Mouse (Mus musculus) layer of hippocampus, postnatal 25 days (tissue): Measurements from ENCODE around the gene Lpar5. TPM values are rescaled to one million over a fixed set of nuclear protein-coding genes. Genes with fewer than 3 reads are reported as not detected.
"Not testable (repeated sequence)": the region's sequence is repeated elsewhere in the genome, so short reads cannot be mapped to it uniquely, and the experiment has no call there.

ENCODE experiments used
- DNase-seq, 2 experiments: peaks; one replicate each; pipeline ENCODE4 v3.0.0; 2022; ENCODE audit warnings: mixed read lengths in 2 of 2, low spot score in 1 of 2; ENCODE audit errors: extremely low spot score in 1 of 2
- total RNA-seq, 2 experiments: library from RNA; stranded (reverse); gene quantifications; 2 replicates each; pipeline ENCODE4 v1.2.3; 2021

Lpar5 gene
- total RNA-seq, result under 1 TPM; 0.35 to 0.96 TPM

DNA sequence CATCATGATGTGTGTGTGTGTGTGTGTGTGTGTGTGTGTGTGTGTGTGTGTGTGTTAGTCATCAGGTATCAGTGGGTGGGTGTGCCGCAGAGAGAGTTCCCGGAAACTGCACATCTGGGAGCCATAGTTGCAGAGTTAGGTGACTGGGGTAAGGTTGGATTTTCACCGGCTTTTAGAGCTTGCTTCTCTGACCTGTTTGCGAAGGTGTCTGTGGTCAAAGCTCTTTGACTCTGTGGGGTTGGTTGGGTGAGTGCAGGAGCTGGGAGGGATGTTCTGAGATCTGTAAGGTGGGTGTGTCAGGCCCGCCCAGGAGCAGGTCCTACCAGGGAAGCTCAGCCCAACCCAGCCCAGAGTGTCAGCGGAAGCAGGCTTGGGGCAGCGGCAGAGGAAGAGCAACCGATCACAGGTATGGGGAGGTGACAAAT is at the start of gene Lpar5:
Lpar5 (plus strand) TSS at position 350 of the 425 bp plus-strand sequence.
- no peak for DNase-seq

DNA sequence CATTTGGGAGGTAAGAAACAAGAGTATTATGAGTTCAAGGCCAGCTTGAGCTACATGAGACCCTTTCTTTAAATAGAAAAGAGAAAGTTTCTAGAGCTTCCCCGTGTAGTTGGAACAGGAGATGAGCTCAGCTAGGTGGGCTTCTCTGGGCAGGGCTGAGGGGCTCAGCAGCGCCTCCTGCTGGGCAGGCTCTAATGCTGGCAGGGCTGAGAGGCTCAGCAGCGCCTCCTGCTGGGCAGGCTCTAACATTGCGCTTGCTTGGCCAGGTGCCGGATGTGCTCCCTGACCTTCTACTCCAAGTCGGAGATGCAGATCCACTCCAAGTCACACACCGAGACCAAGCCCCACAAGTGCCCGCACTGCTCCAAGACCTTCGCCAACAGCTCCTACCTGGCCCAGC is 37.2 kb upstream of the Lpar5 start:
- peak in 1 of 2 experiments; percentile 30 for DNase-seq

DNA sequence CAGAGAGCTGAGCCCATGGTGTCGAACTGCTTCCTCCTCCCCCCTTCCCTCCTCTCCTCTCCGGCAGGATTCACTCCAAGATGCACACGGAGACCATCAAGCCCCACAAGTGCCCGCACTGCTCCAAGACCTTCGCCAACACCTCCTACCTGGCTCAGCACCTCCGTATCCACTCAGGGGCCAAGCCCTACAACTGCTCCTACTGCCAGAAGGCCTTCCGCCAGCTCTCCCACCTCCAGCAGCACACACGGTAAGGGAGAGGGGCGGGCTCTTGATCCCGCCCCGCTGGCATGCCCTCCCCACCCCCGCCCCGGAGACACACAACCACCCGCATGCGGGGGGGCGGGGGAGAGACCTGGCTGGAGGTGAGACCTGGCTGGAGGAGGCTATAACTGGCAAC is 36.1 kb upstream of the Lpar5 start:
- DNase-seq, result no peak

DNA sequence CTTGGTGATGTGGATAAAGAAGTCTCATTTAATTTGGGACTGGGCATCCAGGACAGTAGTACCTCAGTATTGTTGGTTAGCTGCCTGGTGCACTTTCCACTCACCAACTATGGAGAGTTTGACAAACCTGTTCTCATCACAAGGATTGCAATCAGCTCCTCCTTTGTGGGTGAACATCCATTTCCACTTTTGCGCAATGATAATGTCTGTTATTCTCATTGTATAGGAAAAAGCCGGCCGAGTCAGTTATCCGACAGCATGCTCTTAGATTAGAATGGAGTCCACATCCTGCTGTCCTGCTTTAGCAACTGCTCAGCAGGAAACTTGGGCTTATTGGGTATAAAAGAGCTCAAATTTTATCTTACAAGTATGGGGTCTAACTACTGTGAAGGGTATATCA is 29.1 kb upstream of the Lpar5 start:
- no peak for DNase-seq

DNA sequence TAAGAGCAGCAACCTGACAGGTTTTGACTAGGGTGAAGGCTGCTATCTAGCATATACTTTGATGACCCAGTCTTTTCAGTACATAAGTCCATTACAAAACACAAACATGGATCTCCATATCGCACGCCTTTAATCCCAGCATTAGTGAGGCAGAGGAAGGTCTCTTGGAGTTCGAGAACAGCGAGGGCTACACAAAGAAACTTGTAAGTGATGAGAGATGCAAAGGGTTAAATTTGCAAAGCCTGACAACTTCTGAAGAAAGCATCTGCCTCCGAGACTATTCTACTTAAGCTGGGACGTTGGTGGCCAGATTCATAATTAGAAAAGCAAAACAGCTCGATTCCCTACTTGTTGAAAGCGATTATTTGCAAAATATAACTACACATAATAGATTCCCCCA is 28.6 kb upstream of the Lpar5 start:
- no peak for DNase-seq

DNA sequence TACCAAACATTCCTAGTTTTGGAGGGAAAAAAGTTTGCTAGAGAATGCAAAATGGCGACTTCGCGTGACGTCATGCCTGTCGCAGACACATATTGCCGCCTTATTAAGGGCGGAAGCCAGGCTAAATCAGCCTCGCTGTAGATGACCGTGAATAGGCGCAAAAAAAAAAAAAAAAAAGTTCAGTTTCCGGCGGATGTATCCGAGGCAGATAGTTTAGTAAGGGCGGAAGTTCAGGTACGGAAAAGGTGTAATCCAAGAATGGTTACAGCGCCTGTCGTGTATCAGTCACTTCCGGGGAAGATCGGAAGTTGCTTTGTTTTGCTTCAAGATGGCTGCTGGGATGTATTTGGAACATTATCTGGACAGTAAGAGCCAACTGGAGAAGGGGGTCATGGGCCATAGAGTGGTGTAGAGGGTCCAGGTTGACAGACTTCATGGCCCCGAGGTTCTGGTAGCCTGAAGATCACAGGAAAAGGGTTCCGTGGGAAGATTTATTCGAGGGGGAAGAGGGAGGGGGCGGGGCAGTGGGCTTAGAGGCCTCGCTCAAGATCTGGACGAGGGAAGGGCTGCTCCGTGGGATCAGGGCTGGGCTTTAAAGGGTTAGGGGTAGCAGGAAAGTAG is 28.1 kb upstream of the Lpar5 start, which contains the start of gene Ing4:
Ing4 (plus strand) TSS at position 228 of the 621 bp plus-strand sequence.
- DNase-seq, result peak; percentile 65 to 80

DNA sequence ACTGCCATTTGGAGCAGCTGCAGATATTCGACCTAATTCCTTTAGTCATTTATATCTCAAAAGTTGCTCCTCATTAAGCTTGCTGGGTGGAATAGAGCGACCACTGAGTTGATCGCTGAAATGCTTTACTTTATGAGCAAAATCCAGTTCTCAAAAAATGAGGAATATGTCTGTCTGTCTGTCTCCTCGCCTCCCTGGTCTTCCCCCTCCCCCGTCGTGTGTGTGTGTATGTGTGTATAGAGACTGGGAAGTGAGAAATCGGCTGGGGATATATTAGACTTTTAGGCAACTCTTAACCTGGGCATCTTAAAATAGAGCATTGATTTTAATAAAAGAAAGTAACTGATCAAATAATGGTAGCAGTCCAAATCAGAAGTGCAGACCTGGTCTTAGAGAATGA is 27.5 kb upstream of the Lpar5 start:
- no peak for DNase-seq

DNA sequence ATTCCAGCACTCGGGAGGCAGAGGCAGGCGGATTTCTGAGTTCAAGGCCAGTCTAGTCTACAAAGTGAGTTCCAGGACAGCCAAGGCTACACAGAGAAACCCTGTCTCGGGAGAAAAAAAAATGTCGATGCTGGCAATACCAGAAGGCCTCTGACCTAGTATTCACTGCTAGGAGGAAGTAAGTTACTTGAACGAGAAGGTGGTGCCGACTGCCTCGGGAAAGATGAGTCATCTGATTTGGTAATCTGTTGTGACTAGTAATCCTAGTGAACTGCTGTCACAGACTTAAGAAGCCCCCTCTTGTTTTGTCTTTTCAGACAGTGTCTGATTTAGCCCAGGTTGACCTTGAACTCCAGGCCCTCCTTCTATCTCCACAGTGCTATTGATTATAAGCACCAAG is 26.7 kb upstream of the Lpar5 start:
- no peak for DNase-seq

DNA sequence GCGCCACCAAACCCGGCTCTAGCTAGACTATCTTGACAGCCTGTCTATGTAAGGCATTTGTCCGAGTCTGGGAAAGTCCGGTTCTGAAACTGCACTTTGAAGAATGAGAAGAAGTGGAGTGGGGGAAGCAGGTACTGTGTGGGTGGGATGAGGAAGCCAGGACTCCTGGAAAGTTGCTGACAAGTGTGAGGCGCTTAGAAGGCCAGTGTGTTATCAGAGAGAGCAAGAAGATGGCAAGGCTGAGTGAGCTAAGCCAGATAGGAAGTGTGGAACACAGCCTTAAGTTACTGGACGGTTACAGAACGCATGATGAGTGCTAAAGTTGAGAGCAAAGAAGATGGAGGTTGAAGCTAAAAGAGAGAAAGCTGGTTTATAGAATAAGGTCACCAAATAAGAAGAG is 25.6 kb upstream of the Lpar5 start:
- DNase-seq, result no peak

DNA sequence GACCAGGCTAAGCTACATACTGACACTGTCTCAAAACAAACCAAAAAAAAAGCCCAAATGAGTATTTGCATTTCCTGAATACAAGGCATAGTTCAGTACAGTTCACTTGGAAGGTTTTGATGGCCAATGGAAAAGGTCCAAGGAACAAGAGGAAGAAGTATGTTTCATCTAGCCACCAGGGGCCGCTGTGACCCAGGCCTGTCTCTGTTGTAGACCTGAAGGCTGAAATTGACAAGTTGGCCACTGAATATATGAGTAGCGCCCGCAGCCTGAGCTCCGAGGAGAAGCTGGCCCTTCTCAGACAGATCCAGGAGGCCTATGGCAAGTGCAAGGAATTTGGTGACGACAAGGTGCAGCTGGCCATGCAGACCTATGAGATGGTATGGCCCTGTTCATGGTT is 21.0 kb upstream of the Lpar5 start:
- DNase-seq, result peak; percentile 63 to 85

DNA sequence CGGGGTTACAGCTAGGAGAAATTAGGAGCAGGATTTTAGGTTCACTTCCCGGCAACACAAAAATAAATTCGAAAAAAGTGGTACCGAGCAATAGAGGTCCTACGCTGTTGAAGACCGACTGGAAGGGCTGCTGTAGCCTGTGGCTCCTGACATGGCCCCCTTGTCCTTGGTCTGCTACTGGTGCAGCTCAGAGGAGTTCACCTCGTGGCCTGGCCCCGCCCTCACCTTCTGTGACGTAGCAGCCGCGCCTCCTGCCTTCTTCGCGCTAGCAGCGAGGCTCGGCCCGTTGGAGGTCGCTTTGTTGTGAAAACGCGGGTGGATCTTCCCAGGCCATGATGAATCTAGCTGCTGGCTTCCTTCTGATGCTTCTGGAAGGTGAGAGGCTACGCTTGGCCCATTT is 18.0 kb upstream of the Lpar5 start, which contains the start of gene Acrbp:
Acrbp (plus strand) TSS at position 12 of the 400 bp plus-strand sequence.
- DNase-seq, result no peak

DNA sequence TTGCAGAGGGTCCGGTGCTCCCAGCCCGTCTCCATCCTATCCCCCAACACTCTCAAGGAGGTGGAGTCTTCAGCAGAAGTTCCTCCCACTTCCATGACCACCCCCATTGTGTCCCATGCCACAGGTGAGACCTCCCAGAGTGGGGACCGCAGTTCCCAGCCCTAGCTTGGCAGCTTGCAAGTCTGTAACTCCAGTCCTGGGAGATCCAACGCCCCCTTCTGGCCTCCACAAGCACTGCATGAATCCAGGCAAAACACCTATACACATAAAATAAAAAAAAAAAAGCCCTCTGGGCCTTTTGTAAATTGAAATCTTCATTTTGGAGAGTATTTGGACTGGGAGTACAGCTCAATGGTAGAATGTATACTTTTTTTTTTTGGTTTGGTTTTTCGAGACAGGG is 16.5 kb upstream of the Lpar5 start:
- DNase-seq, result no peak

DNA sequence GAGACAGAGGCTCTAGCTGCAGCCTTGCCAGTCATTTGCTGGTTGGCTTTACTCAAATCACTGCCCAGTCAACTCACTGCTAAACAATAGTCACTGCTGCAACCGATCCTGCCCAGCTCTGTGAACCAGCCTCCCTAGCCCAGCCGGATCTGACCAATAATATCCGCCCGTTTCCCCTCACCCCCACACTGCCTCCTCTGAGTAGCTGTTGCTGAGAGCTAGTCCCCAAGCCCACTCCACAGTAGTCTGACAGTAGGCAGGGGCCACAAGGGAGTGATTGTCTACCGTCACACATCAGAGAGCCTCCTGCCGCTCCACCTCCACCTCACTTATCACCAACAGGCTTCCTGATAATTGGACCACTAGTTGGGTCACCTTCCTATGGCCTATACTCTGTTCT is 6.2 kb upstream of the Lpar5 start:
- no peak for DNase-seq

DNA sequence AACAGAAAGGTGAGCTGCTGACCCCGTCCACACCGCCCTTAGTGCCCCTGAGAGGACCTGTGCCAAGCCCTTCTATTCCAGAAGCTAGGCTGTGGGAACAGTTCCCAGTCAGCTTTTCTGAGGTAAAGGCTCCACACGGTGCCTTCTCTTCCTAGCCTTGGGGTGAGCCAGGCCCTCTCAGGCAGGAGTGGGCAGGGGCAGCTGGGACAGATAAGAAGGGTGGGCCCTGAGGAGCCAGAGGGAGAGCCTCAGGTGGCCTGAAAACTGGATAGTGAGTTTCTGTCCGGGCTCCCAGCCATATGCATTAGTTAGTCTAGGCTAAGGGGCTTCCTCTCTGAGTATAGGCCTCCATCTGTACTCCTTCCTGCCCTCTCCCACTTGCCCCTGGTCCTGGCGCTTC is 5.2 kb upstream of the Lpar5 start:
- DNase-seq, result no peak

DNA sequence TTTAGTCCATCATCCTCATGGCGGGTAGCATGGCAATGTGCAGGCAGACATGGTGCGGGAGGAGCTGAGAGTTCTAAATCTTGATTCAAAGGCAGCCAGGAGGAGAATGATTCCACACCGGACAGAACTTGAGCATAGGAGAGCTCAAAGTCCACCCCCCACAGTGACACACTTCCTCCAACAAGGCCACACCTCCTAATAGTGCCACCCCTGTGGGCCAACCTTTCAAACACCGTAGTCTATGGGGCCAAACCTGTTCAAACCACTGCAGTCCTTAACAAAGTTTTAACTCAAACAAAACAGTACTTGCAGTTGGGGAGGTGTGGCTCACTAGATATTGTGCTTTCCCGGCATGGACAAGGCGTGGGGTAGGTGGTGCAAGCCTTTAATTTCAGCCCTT is 3.8 kb upstream of the Lpar5 start:
- DNase-seq, result no peak

DNA sequence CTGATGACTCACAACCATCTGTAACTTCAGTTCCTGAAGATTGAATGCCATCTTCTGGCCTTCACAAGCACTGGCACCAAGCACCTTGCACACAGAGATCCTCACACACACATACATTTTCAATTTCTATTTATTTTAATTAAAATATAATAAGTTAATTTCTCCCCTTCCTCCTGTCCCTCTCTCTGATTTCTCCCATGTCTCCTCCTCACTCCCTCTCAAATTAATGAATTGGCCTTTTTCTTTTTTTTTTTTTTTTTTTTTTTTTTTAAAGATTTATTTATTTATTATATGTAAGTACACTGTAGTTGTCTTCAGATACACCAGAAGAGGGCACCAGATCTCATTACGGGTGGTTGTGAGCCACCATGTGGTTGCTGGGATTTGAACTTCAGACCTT is 2.5 kb upstream of the Lpar5 start:
- not testable (repeated sequence) for DNase-seq

DNA sequence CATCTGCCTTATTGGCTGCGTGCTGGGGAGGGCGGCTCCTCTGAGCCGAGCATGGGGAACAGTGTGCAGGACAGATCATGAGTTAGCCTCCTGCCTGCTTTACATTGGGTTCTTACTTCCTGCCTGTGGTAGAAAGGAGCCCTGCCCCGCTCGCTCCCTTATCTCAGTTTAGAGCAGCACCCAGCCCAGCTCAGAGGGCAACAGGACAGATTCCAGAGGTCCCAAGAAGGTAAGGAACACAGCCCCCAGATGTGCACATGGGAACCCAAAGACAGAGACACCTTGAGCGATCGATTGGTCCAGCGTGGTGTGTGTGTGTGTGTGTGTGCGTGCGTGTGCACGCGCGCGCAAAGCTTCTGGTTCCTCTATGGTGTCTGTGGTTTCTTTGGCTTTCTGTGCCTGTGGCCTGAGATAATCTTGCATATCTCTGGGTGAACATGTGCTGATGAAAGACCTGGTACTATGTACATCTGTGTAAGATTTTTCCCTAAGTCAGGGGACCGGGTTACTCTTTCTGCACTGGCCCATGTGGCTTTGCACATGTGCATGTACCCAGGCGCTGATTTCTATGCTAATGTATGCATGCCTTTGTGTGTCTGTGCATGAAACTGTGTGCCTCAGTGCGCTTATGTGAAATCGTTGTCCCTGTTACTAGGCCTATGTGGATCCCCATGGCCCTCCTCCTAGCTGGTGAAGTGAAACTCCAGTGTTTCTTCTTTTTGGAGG is 3.6 kb downstream of the Lpar5 start:
- DNase-seq, result no peak

DNA sequence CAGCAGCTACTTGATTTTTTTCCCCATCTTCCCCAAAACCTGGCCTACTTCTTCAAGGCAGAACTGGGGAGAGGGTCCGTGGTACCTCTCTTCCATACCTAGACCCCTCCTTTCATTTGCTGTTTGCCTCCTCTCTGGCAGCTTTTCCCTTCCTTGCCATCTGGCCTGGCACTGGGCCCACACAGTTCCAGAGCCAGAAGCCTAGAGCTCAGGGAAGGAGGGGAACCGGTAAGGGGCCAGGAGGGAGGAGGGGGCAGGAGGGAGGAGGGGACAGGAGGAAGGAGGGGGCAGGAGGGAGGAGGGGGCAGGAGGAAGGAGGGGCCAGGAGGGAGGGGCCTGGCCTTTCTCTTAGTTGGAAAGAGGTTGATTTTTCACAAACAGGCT is 4.2 kb downstream of the Lpar5 start:
- peak; percentile 63 to 66 for DNase-seq

DNA sequence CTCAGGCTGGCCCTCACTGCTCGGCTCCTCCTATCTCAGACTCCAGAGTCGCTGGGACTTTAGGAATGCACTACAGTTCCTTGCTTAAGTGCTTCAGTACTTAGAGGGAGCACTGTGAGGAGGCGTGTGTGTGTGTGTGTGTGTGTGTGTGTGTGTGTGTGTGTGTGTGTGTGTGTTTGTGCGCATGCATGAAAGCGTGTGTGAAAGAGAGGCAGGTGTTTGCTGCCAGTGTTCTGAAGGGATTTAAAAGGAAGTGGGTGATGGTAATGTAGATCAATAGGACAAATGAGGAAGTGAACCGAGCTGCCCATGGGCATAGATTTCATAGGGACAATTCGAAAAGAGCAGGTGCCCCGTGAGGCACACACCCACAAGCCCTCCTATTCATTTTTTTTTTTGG is 6.1 kb downstream of the Lpar5 start:
- DNase-seq, result no peak

DNA sequence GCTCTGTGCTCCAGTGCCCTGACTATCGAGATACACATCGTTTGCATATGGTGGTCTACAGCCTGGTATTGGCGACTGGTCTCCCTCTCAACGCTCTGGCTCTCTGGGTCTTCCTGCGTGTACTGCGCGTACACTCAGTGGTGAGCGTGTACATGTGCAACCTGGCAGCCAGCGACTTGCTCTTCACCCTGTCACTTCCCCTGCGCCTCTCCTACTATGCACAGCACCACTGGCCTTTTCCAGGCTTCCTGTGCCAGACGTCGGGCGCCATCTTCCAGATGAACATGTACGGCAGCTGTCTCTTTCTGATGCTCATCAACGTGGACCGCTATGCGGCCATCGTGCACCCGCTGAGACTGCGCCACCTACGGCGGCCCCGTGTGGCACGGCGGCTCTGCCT is 13.7 kb downstream of the Lpar5 start:
- DNase-seq, result no peak

DNA sequence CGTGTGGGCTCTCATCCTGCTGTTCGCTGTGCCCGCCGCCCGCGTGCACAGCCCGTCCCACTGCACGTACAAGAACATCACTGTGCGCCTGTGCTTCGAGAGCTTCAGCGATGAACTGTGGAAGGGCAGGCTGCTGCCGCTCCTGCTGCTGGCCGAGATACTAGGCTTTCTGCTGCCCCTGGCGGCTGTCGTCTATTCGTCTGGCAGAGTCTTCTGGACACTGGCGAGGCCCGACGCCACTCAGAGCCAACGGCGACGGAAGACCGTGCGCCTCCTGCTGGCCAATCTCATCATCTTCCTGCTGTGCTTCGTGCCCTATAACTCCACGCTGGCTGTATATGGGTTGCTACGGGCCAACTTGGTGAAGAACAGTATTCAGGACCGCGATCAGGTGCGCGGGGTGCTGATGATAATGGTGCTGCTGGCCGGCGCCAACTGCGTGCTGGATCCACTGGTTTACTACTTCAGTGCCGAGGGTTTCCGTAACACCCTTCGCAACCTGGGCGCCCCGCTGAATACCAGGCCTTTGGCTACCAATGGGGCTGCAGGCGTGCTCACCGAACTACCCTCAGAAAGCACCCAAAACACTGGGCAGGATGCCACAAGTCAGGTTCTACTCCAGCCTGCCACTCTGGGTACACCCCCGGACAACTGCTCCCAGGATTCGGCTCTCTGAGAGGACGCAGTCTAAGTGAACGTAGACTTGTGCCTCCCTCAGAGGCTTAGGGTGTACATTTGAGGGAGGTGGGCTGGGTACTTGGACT is 14.3 kb downstream of the Lpar5 start:
- DNase-seq, result peak; percentile 64 to 76
